Mouse (Mus musculus): ENCODE results near the gene Fpgs.

The Fpgs gene

GRCm38 (mm10) chr2:32724149-32724548 is 20.2 kb upstream of the Fpgs start:
- DNase-seq, result no peak

DNA sequence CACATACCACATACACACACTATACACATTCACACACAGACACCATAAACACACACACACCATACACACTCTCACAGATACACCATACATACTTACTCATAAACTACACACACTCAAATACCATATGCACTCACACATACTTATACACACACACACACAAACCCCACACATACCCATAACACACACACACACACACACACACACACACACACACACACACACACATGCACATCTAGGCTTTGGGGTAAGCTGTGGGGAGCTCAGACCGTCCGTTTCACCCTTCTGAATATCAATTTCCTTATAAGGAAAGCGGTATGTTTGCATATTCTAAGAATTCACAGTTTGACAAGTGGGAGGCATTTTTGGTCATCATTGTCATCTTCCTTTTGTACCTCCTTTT is 18.6 kb upstream of the Fpgs start:
- DNase-seq, result no peak

- DNase-seq, result no peak
These were observed 18.1 kb upstream of the Fpgs start for GRCm38 (mm10) chr2:32722046-32722445.

DNA sequence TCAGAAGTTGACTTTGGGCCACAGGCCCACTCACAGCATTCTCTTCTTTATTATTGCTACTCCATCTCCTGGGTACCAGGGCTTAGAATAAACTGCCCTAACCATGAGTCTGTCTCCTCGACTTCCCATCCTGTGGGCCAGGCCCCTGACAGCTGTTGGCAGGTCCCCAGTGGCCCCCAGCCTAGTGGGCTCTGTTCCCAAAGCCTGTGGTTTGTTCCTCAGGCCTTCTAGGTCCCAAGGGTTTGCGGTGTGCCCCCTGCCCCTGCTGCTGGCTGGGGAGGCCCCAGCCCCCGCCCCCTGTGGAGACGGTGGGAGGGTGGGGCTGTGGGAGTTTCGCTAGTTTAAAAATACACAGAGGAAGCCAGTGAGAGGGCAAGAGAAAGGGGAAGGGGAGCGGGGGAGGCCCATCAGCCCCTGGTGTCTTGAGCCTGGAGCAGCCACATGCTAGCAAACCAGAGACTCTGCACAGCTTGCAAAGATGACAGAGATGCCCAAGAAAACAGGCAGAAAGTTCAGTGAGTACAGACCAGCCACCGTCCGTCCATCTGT is 16.8 kb upstream of the Fpgs start, which contains the start of gene Sh2d3c:
Sh2d3c (plus strand) TSS at position 375 of the 549 bp plus-strand sequence.
- DNase-seq, result no peak

DNA sequence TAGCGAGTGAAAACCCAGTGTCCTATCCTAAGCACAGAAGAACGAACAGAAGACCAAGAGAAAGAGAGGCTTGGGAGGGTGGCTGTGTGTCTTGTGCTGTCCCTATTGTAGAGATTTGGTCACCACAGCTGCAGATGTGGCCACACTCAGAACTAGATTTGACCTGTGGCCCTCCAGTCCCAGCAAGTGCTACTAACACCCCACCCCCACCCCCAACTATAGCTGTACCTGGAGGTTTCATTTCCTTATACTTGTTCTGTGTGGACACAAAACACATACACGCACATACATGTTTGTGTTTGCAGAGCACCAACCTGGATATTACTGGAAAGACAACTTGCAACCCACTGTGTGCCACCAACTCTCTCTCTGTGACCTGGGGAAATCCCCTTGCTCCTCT is 16.1 kb upstream of the Fpgs start:
- DNase-seq, result no peak

GRCm38 (mm10) chr2:32718761-32719160 is 14.8 kb upstream of the Fpgs start:
- no peak for DNase-seq

DNA sequence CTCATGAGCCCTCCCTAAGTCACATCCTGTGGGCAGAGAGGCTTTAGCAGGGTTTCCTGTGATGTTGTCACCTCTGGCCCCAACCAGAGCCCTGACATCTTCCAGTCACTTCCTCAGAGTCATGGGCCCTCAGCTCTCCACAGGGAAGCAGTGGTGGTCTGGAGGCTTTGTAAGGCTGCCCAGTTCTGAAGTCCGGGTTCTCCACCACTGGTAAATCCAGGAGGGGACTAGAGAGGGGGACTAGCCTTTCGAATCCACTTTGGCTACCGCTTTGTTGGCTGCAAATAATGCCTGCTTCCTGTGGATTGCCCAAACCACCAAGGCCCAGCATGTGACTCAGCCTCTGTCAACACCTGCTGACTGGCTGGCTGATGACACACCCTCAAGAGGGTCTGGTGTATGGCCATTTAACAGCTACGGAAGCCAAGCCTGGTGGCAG is 11.1 kb upstream of the Fpgs start:
- no peak for DNase-seq

GRCm38 (mm10) chr2:32714117-32714986 is 10.4 kb upstream of the Fpgs start:
- DNase-seq, result no peak

GRCm38 (mm10) chr2:32712934-32713817 is 9.2 kb upstream of the Fpgs start, which contains the start of gene Cdk9:
Gene Cdk9 (minus strand): TSS chr2:32713076.
- DNase-seq, result peak; percentile 93

DNA sequence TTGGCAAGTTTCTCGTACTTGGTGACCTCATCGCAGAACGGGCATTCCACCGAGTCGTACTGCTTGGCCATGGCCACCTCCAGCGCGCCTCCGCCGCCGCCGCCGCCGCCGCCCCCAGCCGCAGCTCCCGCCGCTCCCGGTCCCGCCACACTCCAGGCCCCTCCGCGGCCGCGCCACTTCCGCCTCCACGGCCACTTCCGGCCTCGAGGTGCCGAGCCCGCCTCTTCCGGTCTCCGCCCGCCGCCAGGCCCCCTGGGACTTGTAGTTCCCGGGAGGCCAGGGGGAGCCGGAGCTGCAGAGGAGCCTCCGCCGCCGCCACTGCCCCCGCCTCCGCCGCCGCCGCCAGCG is 8.6 kb upstream of the Fpgs start:
- peak; percentile 92 for DNase-seq

DNA sequence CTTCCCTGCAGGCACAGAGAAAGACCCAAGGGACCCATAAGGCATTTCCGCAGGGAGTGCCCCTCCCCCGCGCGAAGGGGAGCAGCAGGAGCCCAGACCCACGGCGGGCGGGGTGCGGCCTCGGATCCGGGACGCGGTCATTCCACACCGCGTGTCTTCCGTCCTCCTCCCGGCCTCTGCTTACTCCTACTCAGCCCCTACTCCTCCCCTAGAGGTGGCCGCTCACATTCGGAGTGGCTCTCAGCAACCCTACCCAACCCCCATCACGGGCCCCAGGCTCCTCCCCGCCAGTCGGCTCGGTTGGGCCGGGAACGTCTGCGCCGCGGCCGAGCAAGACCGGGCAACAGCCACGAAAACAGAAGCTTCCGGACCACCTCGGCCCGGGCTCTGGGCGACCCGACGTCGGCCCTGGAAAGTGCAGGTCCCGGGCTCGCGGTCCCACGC is 8.2 kb upstream of the Fpgs start:
- DNase-seq, result peak; percentile 82

- DNase-seq, result no peak
These were observed 7.5 kb upstream of the Fpgs start for GRCm38 (mm10) chr2:32711301-32712056.

DNA sequence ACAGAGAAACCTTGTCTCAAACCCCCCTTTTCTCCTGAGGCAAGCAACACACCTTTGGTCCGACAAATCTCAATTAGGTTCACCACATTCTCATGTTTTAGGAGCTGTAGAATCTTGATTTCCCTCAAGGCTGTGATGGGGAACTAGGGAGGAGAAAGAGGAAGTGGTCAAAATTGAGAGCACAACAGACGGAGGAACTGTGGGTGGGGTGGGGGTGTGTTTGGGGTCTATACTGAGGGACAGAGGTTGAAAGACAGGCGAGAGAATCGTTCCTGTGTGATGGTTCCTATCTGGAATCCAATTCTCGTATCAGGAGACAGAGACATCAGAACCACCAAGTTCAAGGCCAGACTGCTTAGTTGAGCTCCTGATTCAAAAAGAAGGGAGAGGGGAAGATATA is 6.5 kb upstream of the Fpgs start:
- no peak for DNase-seq

GRCm38 (mm10) chr2:32709521-32710137 is 5.7 kb upstream of the Fpgs start:
- no peak for DNase-seq

DNA sequence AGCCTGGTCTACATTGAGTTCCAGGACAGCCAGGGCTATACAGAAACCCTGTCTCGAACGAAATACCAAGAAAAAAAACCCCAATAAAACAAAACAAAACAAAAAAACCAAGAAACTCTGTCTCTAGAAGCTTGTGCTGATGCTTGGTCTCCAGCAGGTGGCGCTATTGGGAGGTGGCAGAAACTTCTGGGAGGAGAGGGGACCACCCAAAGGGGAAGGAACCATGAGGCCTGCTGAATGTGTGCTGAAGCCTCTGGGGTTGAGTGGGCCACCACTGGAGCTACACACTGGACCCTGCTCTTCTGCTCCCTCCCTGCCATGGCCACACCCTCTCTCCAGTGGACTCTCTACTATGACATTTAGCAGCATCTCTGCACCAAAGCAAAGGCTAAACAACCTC is 4.7 kb upstream of the Fpgs start:
- no peak for DNase-seq

DNA sequence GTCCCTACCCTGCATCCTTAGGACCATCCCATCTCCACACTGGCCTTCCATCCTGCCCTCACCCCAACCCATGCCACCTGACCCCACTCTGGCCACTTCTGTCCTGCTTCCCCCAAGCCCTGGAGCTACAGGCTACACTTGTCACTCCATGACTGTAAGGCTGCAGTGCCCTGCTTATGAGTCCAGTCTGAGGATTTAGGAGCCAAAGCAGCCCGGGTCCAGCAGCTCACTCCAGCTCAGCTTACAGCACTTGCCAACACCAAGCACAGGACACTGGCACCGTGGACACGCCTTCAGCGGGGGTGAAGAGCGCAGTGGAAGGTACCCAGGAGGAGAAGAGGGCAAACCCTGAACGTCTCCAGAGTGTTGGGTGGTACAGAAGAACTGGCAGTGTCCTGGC is 3.0 kb upstream of the Fpgs start:
- DNase-seq, result no peak

DNA sequence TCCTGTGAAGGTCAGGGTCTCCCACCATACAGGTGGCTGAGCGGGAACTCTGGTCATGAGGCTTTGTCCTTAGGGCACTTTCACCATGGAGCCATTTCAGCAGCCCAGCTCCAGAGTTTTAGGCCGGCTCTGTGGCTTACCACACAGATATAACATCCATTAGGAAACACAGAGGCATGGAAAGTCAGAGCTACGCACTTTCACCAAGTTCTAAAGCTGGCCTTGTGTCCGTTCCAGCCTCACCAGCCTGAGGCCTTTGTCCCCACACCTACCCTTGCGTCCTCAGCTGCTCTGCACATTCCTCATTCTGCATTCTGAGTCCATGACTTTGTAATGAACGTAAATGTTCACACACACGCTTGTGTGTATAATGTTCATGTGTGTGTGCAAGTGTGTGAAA is 1.1 kb upstream of the Fpgs start:
- DNase-seq, result no peak

- DNase-seq, result no peak
These were observed 899 bp downstream of the Fpgs start for GRCm38 (mm10) chr2:32703046-32703445.

- DNase-seq, result no peak
These were observed 2.8 kb downstream of the Fpgs start for GRCm38 (mm10) chr2:32700966-32701743.

- no peak for DNase-seq
These were observed 4.3 kb downstream of the Fpgs start for GRCm38 (mm10) chr2:32699680-32700079.

- no peak for DNase-seq
These were observed 9.3 kb downstream of the Fpgs start for GRCm38 (mm10) chr2:32694691-32695090.
